Mouse (Mus musculus) kidney, postnatal 0 days (tissue): ENCODE measurements around the gene Cyb5r3. TPM values are rescaled to one million over a fixed set of nuclear protein-coding genes. Genes with fewer than 3 reads are reported as not detected.

ENCODE experiments used
- ATAC-seq: fragments of 200-750 bp; cut with Nextera tagmentation; replicated peaks from 2 replicates; pipeline ENCODE4 v1.8.0; 2017; ENCODE audit warnings: low read depth, moderate number of reproducible peaks, moderate TSS enrichment, moderate library complexity; ENCODE audit not compliant: low FRiP score
- DNase-seq: peaks from one replicate; pipeline ENCODE4 v3.0.0-alpha.2; 2016; ENCODE audit warnings: low spot score
- H3K27ac ChIP-seq: fragments of 300-500 bp; sonication (generic); 2 replicates; pipeline ENCODE4 v1.5.1; 2014; ENCODE audit warnings: mild to moderate bottlenecking
- H3K27me3 ChIP-seq: fragments of 300-500 bp; sonication (generic); 2 replicates; pipeline ENCODE4 v1.6.1; 2014; ENCODE audit warnings: low read length, mixed read lengths; ENCODE audit not compliant: insufficient read depth
- H3K36me3 ChIP-seq: fragments of 300-500 bp; sonication (generic); 2 replicates; pipeline ENCODE4 v1.6.1; 2014; ENCODE audit warnings: low read length, mixed read lengths; ENCODE audit not compliant: insufficient read depth
- H3K4me1 ChIP-seq: fragments of 300-500 bp; sonication (generic); replicated peaks from 2 replicates; pipeline ENCODE4 v1.6.1; 2014; ENCODE audit warnings: antibody characterized with exemption, low read length, mixed read lengths; ENCODE audit not compliant: insufficient read depth
- H3K4me2 ChIP-seq: fragments of 300-500 bp; sonication (generic); 2 replicates; pipeline ENCODE4 v1.6.1; 2014; ENCODE audit warnings: mild to moderate bottlenecking, low read length, moderate library complexity, mixed read lengths
- H3K4me3 ChIP-seq: fragments of 300-500 bp; sonication (generic); replicated peaks from 2 replicates; pipeline ENCODE4 v1.5.1; 2014; ENCODE audit warnings: low read depth, low read length
- H3K9ac ChIP-seq: fragments of 300-500 bp; sonication (generic); 2 replicates; pipeline ENCODE4 v1.6.1; 2014; ENCODE audit warnings: low read depth, low read length
- H3K9me3 ChIP-seq: fragments of 300-500 bp; sonication (generic); replicated peaks from 2 replicates; pipeline ENCODE4 v1.6.1; 2016; ENCODE audit warnings: low read length, inconsistent platforms, mixed read lengths
- CTCF ChIP-seq: IDR thresholded peaks from 2 replicates; pipeline ENCODE4 v1.5.1; 2016; ENCODE audit warnings: antibody characterized with exemption, low read depth, mild to moderate bottlenecking, moderate library complexity
- WGBS: fragments of 180-500 bp; shearing (Covaris S2); extraction: QIAGEN DNeasy Blood & Tissue Kit; methylation state at CpG from one replicate; pipeline ENCODE4 v1.1.7; 2014; 5-methylcytosine and 5-hydroxymethylcytosine counted together
- polyA plus RNA-seq: library from polyadenylated mRNA; unstranded; fragments of >200 nt; fragmentation: Nextera tagmentation; extraction: Ambion mirVana; gene quantifications from 2 replicates; pipeline ENCODE4 v1.2.1, GENCODE M21; 2015

Cyb5r3 gene
- polyA plus RNA-seq, 1 experiment from 2014 or later, result 90.9 TPM

- Histone ChIP-seq H3K36me3 (peaks cover 30% of the 10 kb centered on the region), H3K27me3 (no peaks in the 10 kb centered on the region), H3K4me3 (no peak overlapping the region), H3K9ac (no peak overlapping the region), H3K27ac (no peak overlapping the region), H3K9me3 (no peaks in the 10 kb centered on the region), H3K4me2 (no peak overlapping the region), H3K4me1 (peaks cover under 1% of the 10 kb centered on the region; the same call in 1 of the 2 replicates)
- ATAC-seq, result no peak
- 67% methylated on average over 10 of the region's 10 CpGs for WGBS
- no peak for TF ChIP-seq CTCF
- no peak for DNase-seq
These were observed 11.2 kb downstream of the Cyb5r3 start for GRCm38 (mm10) chr15:83161062-83161748.

DNA sequence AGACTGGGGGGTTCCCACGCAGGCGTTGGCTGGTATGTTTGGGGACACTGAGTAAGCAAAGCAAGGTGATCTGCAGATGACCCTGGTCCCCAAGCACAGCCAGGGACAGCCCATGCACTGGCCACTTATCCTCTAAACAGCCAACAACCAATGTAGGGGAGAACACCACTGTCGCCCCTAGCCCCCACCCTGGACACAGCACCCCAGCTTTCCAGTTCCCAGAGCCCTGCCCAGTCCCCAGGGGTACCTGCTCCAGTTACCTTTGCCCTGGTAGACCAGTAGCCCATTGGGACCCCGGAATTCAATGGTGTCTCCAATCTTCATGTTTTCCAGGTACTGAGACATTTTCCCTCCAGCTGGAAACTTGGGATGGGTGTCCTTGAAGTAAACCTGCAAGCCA lies 11.8 kb downstream of the Cyb5r3 start:
- WGBS, result 94% methylated on average over 4 of the region's 4 CpGs
- Histone ChIP-seq H3K27ac (no peak overlapping the region), H3K9me3 (no peaks in the 10 kb centered on the region), H3K4me2 (no peak overlapping the region), H3K9ac (no peak overlapping the region), H3K27me3 (no peaks in the 10 kb centered on the region), H3K36me3 (peaks cover 30% of the 10 kb centered on the region), H3K4me1 (no peaks in the 10 kb centered on the region), H3K4me3 (no peak overlapping the region)
- DNase-seq (no peak), ATAC-seq (no peak)
- TF ChIP-seq CTCF, result no peak

GRCm38 (mm10) chr15:83159823-83160222 lies 12.6 kb downstream of the Cyb5r3 start:
- Histone ChIP-seq H3K9me3 (no peaks in the 10 kb centered on the region), H3K4me2 (no peak overlapping the region), H3K27ac (no peak overlapping the region), H3K9ac (no peak overlapping the region), H3K4me3 (no peak overlapping the region), H3K36me3 (peaks cover 30% of the 10 kb centered on the region), H3K4me1 (no peaks in the 10 kb centered on the region), H3K27me3 (no peaks in the 10 kb centered on the region)
- no peak for ATAC-seq
- no peak for DNase-seq
- 96% methylated on average over 9 of the region's 9 CpGs for WGBS
- TF ChIP-seq CTCF, result no peak

DNA sequence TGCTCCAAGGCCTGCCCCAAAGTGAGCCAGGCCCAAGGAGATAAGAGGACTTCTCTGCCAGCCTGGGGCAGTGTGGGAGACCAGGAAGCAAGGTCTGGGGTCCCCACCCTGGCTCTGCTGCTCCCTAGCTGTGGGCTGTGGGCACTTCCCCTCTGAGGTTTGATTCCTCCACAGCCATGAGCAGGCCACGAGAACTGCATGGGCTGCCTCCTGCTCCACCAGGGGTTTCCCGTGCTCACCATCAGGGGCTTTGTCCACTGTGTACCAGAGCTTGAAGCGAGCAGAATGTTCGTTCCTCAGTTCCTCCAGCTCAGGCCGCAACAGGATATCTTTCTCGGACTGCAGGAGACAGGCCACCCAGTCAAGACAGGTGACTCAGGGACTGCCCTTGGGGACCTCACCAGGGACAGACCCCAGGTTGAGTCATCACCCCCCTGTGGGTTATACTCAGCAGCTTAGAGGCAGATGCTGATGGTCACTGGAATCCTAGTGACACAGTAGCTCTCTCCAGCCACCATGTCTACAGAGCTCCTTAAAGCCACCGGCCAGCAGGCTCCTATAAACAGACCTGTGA lies 13.7 kb downstream of the Cyb5r3 start:
- H3K9me3 ChIP-seq, result no peaks in the 10 kb centered on the region
- H3K27ac ChIP-seq, result no peak overlapping the region
- TF ChIP-seq CTCF, result no peak
- H3K4me2 ChIP-seq, result no peak overlapping the region
- H3K4me3 ChIP-seq, result no peak overlapping the region
- ATAC-seq (no peak), DNase-seq (no peak)
- H3K27me3 ChIP-seq, result no peaks in the 10 kb centered on the region
- 92% methylated on average over 7 of the region's 7 CpGs for WGBS
- peaks cover 35% of the 10 kb centered on the region for H3K36me3 ChIP-seq
- no peak overlapping the region for H3K9ac ChIP-seq
- no peaks in the 10 kb centered on the region for H3K4me1 ChIP-seq

GRCm38 (mm10) chr15:83157667-83158064 lies 14.7 kb downstream of the Cyb5r3 start:
- Histone ChIP-seq H3K9ac (no peak overlapping the region), H3K4me3 (no peak overlapping the region), H3K36me3 (peaks cover 39% of the 10 kb centered on the region), H3K27me3 (no peaks in the 10 kb centered on the region), H3K9me3 (no peaks in the 10 kb centered on the region), H3K4me2 (no peak overlapping the region), H3K4me1 (no peaks in the 10 kb centered on the region), H3K27ac (no peak overlapping the region)
- WGBS, result 94% methylated on average over 6 of the region's 6 CpGs
- no peak for DNase-seq
- no peak for TF ChIP-seq CTCF
- ATAC-seq, result no peak

GRCm38 (mm10) chr15:83156929-83157666 lies 15.3 kb downstream of the Cyb5r3 start:
- peak; percentile 82 for TF ChIP-seq CTCF
- no peak for ATAC-seq

More at GRCm38 (mm10) chr15:83156929-83157666, 15.3 kb downstream of the Cyb5r3 start:
- no peak overlapping the region for H3K27ac ChIP-seq
- no peak overlapping the region for H3K9ac ChIP-seq
- no peak overlapping the region for H3K4me2 ChIP-seq
- H3K9me3 ChIP-seq, result no peaks in the 10 kb centered on the region
- WGBS, result 75% methylated on average over 11 of the region's 11 CpGs
- no peak overlapping the region for H3K4me3 ChIP-seq
- H3K27me3 ChIP-seq, result no peaks in the 10 kb centered on the region
- no peaks in the 10 kb centered on the region for H3K4me1 ChIP-seq
- peak; percentile 63 for DNase-seq
- H3K36me3 ChIP-seq, result peaks cover 34% of the 10 kb centered on the region
